Mouse (Mus musculus) frontal cortex, adult (tissue): Measurements from ENCODE around the gene Cebpe.

Experiments
- ATAC-seq: cut with Nextera tagmentation; 2 replicates; pipeline ENCODE4 v1.9.2; 2017; ENCODE audit warnings: mild to moderate bottlenecking, moderate library complexity, mixed read lengths; ENCODE audit not compliant: low TSS enrichment

Gene Cebpe

GRCm38 (mm10) chr14:54712074-54712473 is at the start of gene Cebpe:
Gene Cebpe (minus strand): TSS chr14:54712174.
- ATAC-seq = no peak

- peak; percentile 62 for ATAC-seq
Measured at GRCm38 (mm10) chr14:54756382-54756781, 44.4 kb upstream of the Cebpe start.

GRCm38 (mm10) chr14:54754602-54755018 is 42.6 kb upstream of the Cebpe start:
- ATAC-seq = peak; percentile 49

DNA sequence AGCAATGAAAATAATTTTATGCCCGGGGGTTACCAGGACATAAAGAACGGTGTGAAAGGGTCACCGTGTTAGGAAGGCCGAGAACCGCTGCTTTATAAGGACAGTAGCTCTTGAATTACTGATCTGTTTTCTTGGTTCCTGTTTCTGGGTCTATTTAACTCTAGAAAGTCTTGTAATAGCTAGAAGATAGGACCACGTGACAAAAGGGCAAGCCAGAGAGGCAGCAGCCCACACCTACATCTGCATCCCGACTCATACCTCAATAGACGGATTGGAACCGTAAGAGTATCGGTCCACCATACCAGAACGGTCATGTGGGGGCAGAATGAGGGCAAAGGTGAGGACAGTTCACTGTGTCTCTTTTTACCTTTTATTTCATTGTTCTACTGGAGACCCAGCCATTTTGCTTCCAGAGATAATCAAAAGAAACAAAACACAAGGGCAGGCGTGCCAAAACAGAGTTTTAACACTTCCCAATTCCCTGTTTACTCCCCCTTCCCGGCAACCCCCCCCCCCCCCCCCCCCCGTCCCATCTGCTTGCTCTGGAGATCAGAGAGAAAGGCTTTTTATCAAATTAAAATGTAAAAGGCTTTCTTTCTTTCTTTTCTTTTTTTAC is 42.1 kb upstream of the Cebpe start:
- no peak for ATAC-seq

DNA sequence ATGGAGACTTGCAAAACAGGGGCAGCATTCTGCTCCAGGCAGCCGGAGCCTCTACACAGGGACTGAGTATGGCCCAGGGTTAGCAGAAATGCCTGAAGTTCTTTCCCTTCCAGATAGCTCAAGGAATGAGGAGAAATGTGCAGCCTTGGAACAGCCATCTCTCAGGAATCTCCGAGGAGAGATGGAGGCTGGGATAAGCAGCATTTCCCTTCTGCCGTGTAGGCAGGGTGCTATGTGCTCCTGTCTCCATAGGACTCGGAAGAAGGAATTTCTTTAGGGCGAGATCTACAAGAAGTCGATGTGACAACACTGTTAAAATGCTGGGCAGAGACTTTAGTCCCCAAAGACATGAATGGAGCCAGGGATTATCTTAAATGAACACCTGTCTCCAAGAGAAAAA is 41.0 kb upstream of the Cebpe start:
- ATAC-seq = peak; percentile 60

GRCm38 (mm10) chr14:54751768-54752167 is 39.8 kb upstream of the Cebpe start:
- no peak for ATAC-seq

GRCm38 (mm10) chr14:54749238-54749637 is 37.3 kb upstream of the Cebpe start:
- ATAC-seq = peak; percentile 44; the same call in 1 of the 2 replicates

DNA sequence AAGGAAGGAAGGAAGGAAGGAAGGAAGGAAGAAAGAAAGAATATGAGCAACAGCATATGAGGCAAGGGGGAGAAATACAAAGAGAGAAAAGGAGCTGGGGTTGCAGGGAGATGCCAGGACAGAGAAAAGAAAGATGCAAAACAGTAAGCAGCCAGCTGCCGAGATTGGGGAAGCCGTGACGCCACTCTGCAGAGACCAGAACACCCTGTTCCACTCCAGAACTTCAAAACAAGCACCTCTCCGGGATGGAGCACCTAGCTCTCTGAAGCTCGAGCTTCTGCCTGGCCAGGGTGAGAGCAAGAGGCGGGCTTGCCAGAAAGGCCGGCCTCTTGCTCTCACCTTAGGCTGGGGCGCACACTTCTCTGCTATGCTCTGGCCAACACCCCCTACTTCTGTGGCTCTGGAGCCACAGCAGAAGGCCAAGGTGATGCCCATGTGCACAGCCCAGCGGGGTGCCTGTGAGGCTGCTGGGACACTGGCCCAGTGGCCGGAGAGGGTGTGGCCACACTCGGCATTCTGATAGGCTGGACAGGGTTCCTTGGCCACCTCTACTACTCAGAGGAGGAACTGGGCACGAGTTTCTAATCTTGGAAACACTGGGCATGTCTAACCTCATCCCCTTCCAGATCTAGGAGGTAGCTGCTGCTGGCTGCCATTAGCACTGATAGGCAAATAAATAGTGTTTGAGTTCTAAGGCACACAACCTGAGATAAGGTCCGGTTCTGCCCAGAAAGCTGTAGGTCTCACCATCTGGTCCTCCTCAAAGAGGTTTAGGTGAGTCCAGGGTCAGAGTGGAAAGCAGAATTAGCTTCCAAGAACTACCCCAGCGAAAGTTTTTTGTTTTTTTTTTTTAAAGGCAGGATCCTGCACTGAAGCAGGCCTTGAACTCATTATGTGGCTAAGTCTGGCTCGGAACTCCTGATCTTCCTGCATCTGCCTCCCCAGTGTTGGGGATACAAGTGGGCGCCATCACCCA is 36.3 kb upstream of the Cebpe start:
- ATAC-seq = peak; percentile 42; the same call in 1 of the 2 replicates

DNA sequence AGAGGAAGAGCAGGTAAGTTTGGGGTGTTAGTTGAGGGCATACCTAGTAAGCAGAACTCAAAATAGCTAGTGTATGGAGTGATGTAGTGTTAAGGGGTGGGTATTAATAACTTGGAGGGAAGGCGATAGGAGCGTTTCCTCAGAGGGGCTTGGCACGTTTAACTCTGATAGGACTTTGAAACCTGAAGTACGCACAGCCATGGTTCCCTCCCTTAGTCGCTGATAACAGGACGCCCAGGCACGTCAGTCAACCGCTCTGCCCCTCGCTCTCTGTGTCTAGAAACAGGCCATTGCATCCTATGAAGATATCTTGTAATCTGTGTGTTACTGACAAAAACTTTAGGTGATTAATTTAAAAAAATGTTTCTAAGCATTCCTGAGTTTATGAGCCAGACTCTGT is 34.1 kb upstream of the Cebpe start:
- ATAC-seq = no peak

GRCm38 (mm10) chr14:54744473-54744872 is 32.5 kb upstream of the Cebpe start:
- no peak for ATAC-seq

DNA sequence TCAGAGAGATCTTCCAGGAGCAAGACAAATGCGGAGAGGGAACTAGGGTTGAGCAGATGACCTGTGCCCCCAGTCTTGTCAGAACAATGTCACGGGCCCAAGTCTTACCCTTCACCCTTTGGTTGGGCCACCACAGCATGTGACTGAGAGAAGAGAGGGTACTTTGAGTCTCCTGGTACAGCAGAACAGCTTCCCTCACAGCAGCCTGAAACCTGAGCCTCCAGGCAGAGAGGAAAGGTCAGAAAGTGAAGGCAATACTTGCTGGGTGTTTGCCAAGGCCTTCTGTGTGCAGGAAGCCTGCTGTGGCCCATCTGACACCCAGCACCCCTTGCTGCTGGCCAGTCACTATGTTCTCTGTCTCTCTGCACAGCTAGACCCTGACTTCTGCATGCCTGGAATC is 30.4 kb upstream of the Cebpe start:
- no peak for ATAC-seq

GRCm38 (mm10) chr14:54741721-54742120 is 29.7 kb upstream of the Cebpe start:
- ATAC-seq = no peak

DNA sequence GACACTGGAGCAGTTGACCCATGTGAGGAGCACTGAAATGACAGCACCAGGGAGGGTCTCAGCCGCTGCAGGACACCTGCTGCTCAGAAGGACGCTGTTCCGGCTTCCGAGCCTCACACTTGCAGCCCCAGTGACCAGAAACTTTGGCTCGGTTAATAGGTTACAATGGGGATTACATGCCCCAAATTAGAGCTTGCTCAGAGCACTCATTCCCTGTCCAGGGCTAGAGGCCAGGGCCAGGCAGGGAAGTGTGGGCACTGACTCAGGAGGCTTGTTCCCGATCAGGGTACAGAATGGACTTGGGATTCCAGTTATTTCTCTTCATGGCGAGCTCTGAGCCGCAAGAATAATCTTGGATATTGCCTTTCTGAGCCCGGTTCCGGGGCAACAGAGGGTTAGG is 25.7 kb upstream of the Cebpe start:
- ATAC-seq = no peak

DNA sequence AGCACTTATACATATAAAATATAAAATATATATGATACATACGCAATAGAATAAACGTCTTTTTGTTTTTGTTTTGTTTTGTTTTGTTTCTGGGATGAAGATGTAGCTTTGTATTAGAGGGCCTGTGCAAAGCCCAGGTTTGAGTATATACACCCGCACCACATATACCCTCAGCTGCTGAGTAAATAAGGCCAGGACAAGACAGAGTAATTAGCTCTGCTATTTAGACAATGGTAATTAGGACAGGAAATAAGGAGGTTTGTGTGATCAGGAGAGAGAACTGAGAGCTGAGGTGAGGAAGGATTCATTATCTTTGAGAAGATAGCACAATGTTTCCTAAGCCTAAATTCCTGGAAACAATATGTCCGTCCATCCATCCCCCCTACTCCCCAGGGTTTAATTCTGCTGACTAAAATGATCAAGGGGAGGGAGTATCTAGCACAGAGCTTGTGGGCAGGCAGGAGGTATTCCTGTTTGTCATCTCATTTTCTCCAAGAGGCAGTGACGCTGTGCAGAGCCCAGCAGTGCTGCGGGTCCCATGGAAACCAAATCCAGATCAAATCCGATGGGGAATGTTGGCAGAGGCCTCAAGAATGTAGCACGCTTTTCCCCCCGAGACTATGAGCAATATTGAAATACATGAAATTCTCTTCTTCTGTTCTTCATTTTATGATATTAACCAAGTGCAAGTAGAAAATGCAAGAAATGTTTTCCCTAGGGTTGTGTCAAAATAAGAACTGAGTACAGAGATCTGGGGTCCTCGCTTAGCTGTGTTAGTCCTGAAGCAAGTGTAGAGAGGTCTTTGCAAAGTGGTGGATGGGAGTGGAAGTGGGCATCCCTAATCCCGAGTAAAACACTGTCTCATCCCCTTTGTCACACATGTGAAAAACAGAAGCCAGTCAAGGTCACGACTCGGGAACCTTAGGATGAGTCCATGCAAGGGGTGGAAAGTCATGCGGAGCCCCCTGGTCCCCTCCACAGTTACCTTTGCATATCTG is 24.9 kb upstream of the Cebpe start:
- ATAC-seq = peak; percentile 68

DNA sequence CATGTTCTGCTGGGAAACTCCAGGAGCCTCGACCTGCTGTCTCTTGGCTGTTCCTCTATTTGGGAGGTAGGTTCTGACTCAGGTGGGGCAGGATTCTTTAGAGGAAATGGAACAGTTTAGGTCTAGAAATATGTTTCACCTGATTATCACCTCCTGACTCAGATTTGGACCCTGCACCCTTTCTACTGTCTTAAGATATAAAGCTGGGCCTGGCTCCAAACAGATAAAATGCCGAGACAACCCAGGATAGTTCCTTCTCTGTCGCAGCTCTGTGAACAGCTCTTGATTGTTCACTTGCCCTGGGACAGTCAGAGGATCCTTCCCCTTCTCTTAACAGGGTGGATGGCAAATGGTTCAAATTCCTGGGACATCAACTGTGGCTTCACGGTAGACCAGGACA is 23.2 kb upstream of the Cebpe start:
- no peak for ATAC-seq

GRCm38 (mm10) chr14:54734004-54734403 is 22.0 kb upstream of the Cebpe start:
- ATAC-seq = peak; percentile 53

DNA sequence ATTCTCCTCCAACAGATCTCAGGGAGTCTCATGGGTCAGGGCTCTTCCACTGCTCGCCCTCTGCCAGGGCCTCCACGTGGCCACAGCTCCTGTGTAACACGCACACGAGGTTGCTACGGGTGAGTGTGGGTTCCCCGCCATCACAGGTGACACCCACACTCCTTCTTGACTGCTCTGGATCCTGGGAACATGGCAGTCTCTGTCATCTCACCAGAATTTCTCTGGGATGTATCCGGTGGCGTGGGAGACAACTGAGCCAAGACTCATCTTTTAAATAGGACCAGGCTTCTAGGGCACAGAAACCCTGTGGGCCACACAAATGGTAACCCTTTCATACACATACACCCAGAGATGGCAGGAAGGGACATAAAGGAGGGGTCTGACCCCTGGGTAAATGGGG is 20.2 kb upstream of the Cebpe start:
- ATAC-seq = peak; percentile 11; the same call in 1 of the 2 replicates

- no peak for ATAC-seq
Measured at GRCm38 (mm10) chr14:54730305-54730704, 18.3 kb upstream of the Cebpe start.

DNA sequence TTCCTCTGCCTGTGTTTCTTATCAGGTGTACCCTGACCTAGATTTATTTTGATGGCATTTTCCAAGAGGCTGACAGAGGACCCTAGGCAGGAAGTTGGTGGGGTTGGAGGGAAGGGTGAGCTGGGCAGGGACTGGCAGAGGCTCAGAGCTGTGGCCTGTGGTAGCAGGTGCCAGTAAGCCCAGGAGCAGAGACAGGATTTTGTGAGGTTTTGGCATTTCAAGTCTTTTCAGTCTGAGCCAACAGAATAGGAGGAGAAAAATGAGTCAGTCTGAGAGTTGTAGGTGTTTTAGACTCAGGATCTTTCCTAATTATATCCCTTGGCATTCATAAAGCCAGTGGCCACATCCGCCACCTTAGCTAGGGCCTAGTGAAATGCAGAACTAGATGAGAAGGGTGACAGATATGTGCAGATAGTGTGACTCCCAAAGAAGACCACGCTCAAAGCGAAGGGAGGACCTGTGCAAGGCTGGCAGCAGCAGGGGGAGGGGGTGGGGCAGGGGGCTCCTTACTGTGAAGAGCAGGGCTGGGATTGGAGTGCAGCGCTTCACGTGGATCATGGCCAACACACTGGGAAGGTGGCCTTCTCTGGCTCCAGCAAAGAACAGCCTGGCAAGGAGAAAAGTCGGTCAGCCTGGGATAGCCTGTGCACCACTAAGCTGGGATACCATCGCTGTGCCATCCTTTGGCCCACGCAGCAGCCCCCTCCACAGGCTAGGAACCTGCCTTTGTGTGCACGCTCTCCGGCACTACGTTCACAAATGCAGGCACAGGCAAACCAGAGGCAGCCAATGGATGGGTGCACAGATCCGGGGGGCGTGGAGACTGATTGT is 17.1 kb upstream of the Cebpe start:
- peak; percentile 71 for ATAC-seq

DNA sequence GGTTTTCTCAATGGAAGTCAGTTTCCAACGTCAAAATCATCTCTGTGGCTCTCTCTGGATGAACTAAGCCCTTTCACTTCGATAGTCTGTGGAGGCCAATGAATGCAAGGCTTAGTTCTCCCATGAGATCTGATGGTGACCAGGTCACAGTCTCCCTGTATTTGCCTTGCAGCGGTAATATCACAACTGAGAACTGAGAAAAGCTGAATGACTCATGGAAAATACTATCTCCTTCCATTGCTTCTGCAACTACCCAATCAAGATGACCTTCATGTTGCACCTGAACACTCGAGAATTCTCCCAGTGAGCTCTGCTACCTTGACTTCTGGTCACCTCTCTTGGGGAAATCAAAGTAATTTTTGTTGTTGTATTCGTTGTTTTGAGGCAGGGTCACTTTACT is 15.6 kb upstream of the Cebpe start:
- no peak for ATAC-seq

- ATAC-seq = no peak
Measured at GRCm38 (mm10) chr14:54724049-54724448, 12.1 kb upstream of the Cebpe start.
